Mouse (Mus musculus) yolk sac, embryonic 10.5 days (tissue): ENCODE measurements around the gene Tmc2.

Experiments used
- DNase-seq: peaks from one replicate; pipeline ENCODE4 v3.0.0-alpha.2; 2017; ENCODE audit warnings: low spot score

Gene Tmc2

DNA sequence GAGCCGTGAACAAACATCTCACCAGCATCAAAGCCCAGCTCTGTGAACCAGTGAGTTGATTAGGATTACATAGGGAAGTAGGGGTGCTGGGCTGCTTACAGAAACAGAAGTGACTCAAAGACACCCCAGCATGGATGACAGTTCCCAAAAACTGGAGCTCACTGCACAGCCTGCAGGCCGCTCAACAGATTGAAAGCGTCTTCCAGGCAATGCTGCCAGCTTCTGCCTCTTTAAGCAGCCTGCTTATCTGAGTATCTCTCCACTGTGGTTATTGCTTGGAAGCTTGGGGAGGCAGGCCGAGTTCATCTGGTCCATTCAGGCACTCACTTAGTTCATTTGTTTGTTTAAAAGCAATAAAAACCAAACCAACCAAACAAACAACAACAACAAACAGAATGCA, 61.8 kb downstream of the Tmc2 start:
- DNase-seq: no peak

DNA sequence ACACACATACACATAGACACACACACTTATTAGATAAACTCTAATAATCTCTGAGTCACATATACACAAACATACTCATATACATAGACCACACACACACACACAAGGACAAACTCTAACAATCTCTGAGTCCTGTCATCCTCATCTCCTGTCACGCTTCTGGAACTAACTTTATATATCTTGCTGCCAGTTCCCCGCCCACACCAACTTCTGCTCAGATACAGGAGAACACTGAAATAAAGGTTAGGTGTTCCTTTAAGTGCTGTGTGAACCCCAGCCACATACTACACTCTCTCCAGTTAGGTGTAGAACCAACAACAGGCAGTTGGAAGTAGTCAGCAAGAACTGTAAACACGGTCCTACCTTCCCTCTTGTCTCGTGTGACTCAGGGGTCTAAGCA, 65.8 kb downstream of the Tmc2 start:
- no peak for DNase-seq

DNA sequence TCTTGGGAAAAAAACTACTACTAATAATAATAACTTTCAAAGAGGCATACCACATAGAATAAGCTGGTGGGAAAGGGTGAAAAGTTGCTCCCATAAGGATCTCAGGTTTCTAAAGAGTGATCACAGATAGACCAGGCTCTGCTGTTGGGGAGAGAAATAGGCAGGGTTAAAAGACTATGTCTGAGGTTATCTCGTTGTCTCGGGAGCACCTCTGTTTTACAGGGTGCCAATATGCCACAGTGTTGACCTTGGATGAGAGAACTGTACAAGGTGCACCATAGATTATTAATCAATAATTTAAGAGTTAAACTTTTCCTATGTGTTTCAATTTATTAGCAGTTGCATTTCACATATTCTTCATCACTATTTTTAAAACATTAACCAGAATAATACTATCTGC, 66.9 kb downstream of the Tmc2 start:
- DNase-seq: no peak

- no peak for DNase-seq
These were observed 67.4 kb downstream of the Tmc2 start for GRCm38 (mm10) chr2:130262398-130262797.

- DNase-seq: no peak
These were observed 70.5 kb downstream of the Tmc2 start for GRCm38 (mm10) chr2:130265520-130265919.

DNA sequence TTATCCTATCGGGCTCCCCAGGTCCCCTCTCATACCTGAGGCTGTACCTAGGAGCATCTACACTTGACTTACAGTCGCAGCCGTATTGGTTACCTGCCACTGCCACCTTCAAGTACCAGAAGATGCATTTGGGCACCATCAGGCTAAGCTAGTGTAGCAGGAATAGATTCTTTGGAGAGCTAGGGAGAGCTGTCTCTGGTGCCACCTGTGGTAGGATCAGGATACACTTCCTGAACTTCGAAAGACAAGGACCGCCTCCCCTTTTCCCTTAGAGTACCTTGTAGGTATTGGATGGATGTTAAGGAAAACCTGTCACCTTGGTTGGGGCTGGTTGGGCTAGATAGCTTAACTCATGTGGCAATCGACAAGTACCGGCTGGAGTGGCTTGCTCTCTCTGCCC, 73.1 kb downstream of the Tmc2 start:
- DNase-seq: no peak

GRCm38 (mm10) chr2:130273732-130274131, 78.7 kb downstream of the Tmc2 start:
- no peak for DNase-seq

DNA sequence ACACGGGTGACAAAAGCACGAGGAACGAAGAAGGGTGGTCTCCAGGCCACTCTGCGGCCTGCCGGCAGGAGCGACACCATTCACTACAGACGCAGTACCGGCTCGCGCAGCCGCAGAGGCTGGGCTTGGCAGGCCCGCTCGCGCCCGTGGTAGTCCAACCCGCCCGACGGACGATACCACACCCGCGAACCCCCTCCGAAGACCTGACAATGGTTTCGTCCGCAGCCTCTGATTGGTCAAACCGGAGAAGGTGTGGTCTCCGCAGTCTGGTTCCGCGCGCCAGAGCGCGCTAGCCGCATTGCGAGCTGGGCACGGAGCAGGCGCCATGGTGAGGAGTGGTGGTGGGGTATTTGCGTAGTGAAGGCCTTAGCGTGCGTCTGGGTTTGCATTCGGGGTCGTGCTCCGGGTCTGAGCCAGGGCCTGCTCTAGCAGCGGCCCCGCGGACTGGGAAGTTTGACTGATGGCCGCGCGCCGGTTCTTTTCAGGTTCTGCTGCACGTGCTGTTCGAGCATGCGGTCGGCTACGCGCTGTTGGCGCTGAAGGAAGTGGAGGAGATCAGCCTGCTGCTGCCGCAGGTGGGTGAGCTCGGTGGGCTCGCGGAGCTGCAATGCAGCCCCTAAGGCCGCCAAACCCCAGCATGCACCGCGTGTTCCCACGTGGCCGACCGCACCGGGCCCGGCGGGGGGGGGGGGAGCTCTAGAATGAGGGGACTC, 79.3 kb downstream of the Tmc2 start, which contains the start of gene Nop56:
TSS of gene Nop56 (plus strand) at position 282 of the 713 bp plus-strand sequence.
- DNase-seq: peak; percentile 99

GRCm38 (mm10) chr2:130274862-130275261, 79.9 kb downstream of the Tmc2 start:
- DNase-seq: no peak

GRCm38 (mm10) chr2:130275649-130276048, 80.7 kb downstream of the Tmc2 start:
- peak; percentile 38 for DNase-seq

- DNase-seq: no peak
These were observed 84.7 kb downstream of the Tmc2 start for GRCm38 (mm10) chr2:130279600-130280091.

- no peak for DNase-seq
These were observed 85.2 kb downstream of the Tmc2 start for GRCm38 (mm10) chr2:130280224-130280623.

GRCm38 (mm10) chr2:130280818-130281217, 85.8 kb downstream of the Tmc2 start:
- DNase-seq: no peak

GRCm38 (mm10) chr2:130283854-130284654, 89.1 kb downstream of the Tmc2 start, which contains the start of gene Idh3b:
Idh3b (minus strand) TSS chr2:130284547.
- DNase-seq: peak; percentile 87

GRCm38 (mm10) chr2:130289086-130289485, 94.1 kb downstream of the Tmc2 start:
- DNase-seq: peak; percentile 61

GRCm38 (mm10) chr2:130291434-130291833, 96.4 kb downstream of the Tmc2 start:
- DNase-seq: peak; percentile 54

DNA sequence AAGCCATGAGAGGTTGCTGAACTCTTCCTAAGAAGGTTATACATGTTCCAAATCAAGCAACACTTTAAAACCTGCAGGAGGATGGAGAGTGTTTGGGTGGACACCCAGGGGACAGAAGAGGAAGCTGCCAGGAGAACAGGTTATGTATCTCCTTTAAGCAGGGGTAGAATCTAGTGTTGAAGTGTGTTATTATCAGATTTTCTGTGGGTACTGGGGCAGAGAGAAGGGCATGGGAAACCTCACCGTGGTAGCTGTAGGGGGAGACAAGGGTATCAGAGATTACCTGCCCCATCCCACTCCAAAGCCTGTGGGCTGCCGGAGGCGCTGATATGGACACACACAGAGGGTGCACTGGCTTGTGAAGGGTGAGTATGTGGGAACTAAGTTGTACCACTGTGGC, 98.0 kb downstream of the Tmc2 start:
- DNase-seq: no peak

GRCm38 (mm10) chr2:130293486-130293885, 98.5 kb downstream of the Tmc2 start:
- no peak for DNase-seq

GRCm38 (mm10) chr2:130294218-130294935, 99.4 kb downstream of the Tmc2 start:
- DNase-seq: no peak

DNA sequence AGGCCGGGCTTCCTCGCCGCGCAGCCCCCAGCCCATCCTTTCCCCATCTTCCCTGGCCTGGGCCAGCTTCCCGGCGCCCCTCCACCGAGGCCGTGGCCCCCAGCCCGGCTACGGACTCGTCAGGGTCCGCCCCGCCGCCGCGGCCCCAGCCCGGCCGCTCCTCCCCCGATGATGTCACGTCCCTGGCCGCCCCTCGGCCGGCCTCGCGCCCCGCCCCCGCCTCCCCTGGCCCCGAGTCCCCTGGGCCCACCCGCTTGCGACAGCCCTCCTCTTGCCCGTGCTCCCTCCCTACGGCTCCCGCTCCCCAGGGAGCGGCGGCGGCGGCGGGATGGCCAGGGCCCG, 99.9 kb downstream of the Tmc2 start, which contains the start of gene Ebf4:
TSS of gene Ebf4 (plus strand) at position 234 of the 342 bp plus-strand sequence.
- DNase-seq: peak; percentile 81

DNA sequence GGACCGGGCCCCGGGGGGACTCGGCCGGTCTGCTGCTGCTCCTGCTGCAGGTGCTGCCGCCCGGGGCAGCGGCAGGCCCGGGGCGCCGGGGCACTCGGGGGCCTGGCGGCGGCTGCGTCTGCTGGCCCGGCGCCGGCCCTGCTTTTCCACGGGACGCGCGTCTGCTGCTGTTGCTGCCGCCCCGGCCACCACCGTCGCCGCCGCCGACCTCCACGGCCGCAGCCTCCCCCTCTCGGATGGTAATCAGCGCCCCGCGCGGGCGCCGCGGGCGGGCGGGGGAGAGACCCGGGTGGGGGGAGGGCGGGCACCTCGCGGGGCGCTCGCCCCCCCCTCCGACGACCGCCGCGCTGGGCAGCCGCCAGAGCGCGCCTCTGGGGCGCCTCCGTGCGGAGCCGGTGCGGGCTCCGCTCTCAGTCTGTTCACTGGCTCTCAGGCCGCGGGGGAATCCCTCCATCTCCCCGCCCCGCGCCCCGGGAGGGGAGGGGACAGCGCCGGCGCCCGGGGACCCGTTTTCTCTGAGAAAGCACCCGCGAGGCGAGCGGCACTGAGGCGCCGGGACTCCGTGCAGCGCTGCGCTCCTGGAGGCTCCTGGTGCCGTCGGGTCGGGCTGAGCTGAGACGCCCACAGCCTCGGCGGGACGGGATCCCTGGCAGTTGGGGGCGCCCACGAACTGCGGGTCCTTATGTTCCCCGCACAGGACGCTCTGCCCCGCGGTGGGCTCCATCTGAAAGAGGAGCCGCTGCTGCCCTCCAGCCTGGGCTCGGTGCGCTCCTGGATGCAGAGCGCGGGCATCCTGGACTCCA, 100.5 kb downstream of the Tmc2 start:
- peak; percentile 57 for DNase-seq
